Mouse (Mus musculus): ENCODE results near the gene Slc12a1.
A peak's percentile ranks its signal among the peaks of the same experiment; 100 is the strongest.

Slc12a1 gene

GRCm38 (mm10) chr2:125254630-125255029, 102.3 kb downstream of the Slc12a1 start:
- DNase-seq (ENCODE audit: low spot score) = no peak

GRCm38 (mm10) chr2:125255886-125256285, 103.6 kb downstream of the Slc12a1 start:
- no peak for DNase-seq (ENCODE audit: low spot score)

GRCm38 (mm10) chr2:125259230-125260120, 107.2 kb downstream of the Slc12a1 start:
- DNase-seq (ENCODE audit: low spot score) = peak; percentile 28

- DNase-seq (ENCODE audit: low spot score) = no peak
These were observed 108.0 kb downstream of the Slc12a1 start for GRCm38 (mm10) chr2:125260326-125260725.

GRCm38 (mm10) chr2:125263056-125263455, 110.8 kb downstream of the Slc12a1 start:
- no peak for DNase-seq (ENCODE audit: low spot score)

- DNase-seq (ENCODE audit: low spot score) = no peak
These were observed 111.4 kb downstream of the Slc12a1 start for GRCm38 (mm10) chr2:125263753-125264152.

GRCm38 (mm10) chr2:125268876-125269275, 116.6 kb downstream of the Slc12a1 start:
- no peak for DNase-seq (ENCODE audit: low spot score)

GRCm38 (mm10) chr2:125275617-125276016, 123.3 kb downstream of the Slc12a1 start:
- no peak for DNase-seq (ENCODE audit: low spot score)

- no peak for DNase-seq (ENCODE audit: low spot score)
These were observed 124.4 kb downstream of the Slc12a1 start for GRCm38 (mm10) chr2:125276692-125277091.

- DNase-seq (ENCODE audit: low spot score) = no peak
These were observed 126.2 kb downstream of the Slc12a1 start for GRCm38 (mm10) chr2:125278474-125278873.

Data from T-cell, adult 2 months (primary cell).